Mouse (Mus musculus) CD8-positive naive resting alpha-beta T cell, adult 2 months (primary cell): Measurements from ENCODE around the gene Cbx3.

Experiments used
- DNase-seq, 2 experiments: peaks; one replicate each; pipeline ENCODE4 v3.0.0; 2022; ENCODE audit warnings: low read depth in 2 of 2, low spot score in 2 of 2

The Cbx3 gene

GRCm38 (mm10) chr6:51523807-51524320 is 53.7 kb downstream of the Cbx3 start, which contains the start of gene Snx10:
Gene Snx10, plus strand, starts transcription at chr6:51523901.
- no peak for DNase-seq

- DNase-seq: no peak
Observed at GRCm38 (mm10) chr6:51524321-51524931, 54.3 kb downstream of the Cbx3 start.

- no peak for DNase-seq
Observed at GRCm38 (mm10) chr6:51525001-51525400, 54.8 kb downstream of the Cbx3 start.

- DNase-seq: no peak
Observed at GRCm38 (mm10) chr6:51529457-51529856, 59.3 kb downstream of the Cbx3 start.
